9 mouse cellular contexts compared by ENCODE assay signal in genomic region chr12:11437907-11438447, GRCm38 (mm10). TPM values are rescaled to one million over a fixed set of nuclear protein-coding genes. Genes with fewer than 3 reads are reported as not detected.
A peak's percentile ranks its signal among the peaks of the same experiment; 100 is the strongest.
DNase-seq lines count a peak whose midpoint lies in the region; ATAC-seq and TF ChIP-seq lines count a peak whose summit lies in the region.
"Had no signal": no experiment of that assay in that cellular context is flagged by ENCODE, and none has a peak within 500 bp of the region (broad histone marks: within the 10 kb centered on the region; RNA-seq: fewer than 3 reads in every experiment).

No protein-coding gene starts in this region.

- TF ChIP-seq EP300 in stomach, postnatal 0 days (optimal IDR thresholded peaks at IDR 0.05): no peak

- no peak for DNase-seq in left cerebral cortex, adult 2 months (ENCODE audit: extremely low spot score in 1 of 2, low spot score in 2 of 2)
- no peak for DNase-seq in left cerebral cortex, postnatal 4 days
- DNase-seq in brain, embryonic 14.5 days (ENCODE audit: low read depth): peak; percentile 17
- peak; percentile 26 for DNase-seq in limb, embryonic 11.5 days (ENCODE audit: low spot score)
- peak; percentile 14 for DNase-seq in stomach, postnatal 0 days (ENCODE audit: low spot score)
- no peak for DNase-seq in left cerebral cortex, adult 11 months (ENCODE audit: low spot score)
- DNase-seq in layer of hippocampus, adult 9-10 months (ENCODE audit: low spot score): no peak

- ATAC-seq in embryonic facial prominence, embryonic 13.5 days (ENCODE audit: insufficient number of reproducible peaks, insufficient read depth, low FRiP score, low TSS enrichment, low read depth): no peak
- ATAC-seq in limb, embryonic 11.5 days (ENCODE audit: insufficient number of reproducible peaks, low FRiP score, low TSS enrichment, low read depth): no peak
- 0 out of 2 replicates have a peak, but pooled peaks have one; percentile 29 for ATAC-seq in stomach, postnatal 0 days (ENCODE audit: low FRiP score, low TSS enrichment)

- H3K27ac ChIP-seq in left cerebral cortex, adult 2 months: no peak overlapping the region
- H3K27ac ChIP-seq in embryonic facial prominence, embryonic 13.5 days: no peak overlapping the region
- H3K27ac ChIP-seq in limb, embryonic 11.5 days (replicated peaks; ENCODE audit: low read depth, low read length): no peak overlapping the region
- H3K27ac ChIP-seq in stomach, postnatal 0 days (replicated peaks): no peak overlapping the region

- peak overlapping the region; percentile 30; the same call in 1 of the 2 replicates for H3K4me3 ChIP-seq in left cerebral cortex, adult 2 months
- H3K4me3 ChIP-seq in embryonic facial prominence, embryonic 13.5 days: peak overlapping the region; percentile 47
- peak overlapping the region; percentile 7; the same call in 1 of the 2 replicates for H3K4me3 ChIP-seq in limb, embryonic 11.5 days (ENCODE audit: low read depth, low read length)
- H3K4me3 ChIP-seq in stomach, postnatal 0 days (ENCODE audit: low read depth, low read length): peak overlapping the region; percentile 26

- no peak for TF ChIP-seq CTCF in left cerebral cortex, adult 2 months (IDR thresholded peaks at IDR 0.05)
- no peak for TF ChIP-seq CTCF in brain, embryonic 14.5 days (IDR thresholded peaks at IDR 0.05; ENCODE audit: borderline replicate concordance, extremely low read depth, insufficient read depth, insufficient read length)
- TF ChIP-seq CTCF in stomach, postnatal 0 days (IDR thresholded peaks at IDR 0.05; ENCODE audit: low read depth): no peak

- H3K9me3 ChIP-seq in embryonic facial prominence, embryonic 13.5 days: peaks cover 1% of the 10 kb centered on the region; the same call in 1 of the 2 replicates
- H3K9me3 ChIP-seq in limb, embryonic 11.5 days (ENCODE audit: control insufficient read depth, low read length): no peaks in the 10 kb centered on the region
- no peaks in the 10 kb centered on the region for H3K9me3 ChIP-seq in stomach, postnatal 0 days (ENCODE audit: control insufficient read depth, low read length)

- H3K36me3 ChIP-seq in embryonic facial prominence, embryonic 13.5 days: no peaks in the 10 kb centered on the region
- no peaks in the 10 kb centered on the region for H3K36me3 ChIP-seq in limb, embryonic 11.5 days (ENCODE audit: control insufficient read depth, insufficient read depth, low read length)
- no peaks in the 10 kb centered on the region for H3K36me3 ChIP-seq in stomach, postnatal 0 days (ENCODE audit: control insufficient read depth, insufficient read depth, low read length)

- WGBS in embryonic facial prominence, embryonic 13.5 days: 16% methylated on average over 23 of the region's 23 CpGs
- WGBS in limb, embryonic 11.5 days: 22% methylated on average over 23 of the region's 23 CpGs
- 39% methylated on average over 22 of the region's 23 CpGs for WGBS in stomach, postnatal 0 days

- H3K4me2 ChIP-seq in embryonic facial prominence, embryonic 13.5 days: peak overlapping the region; percentile 74
- peak overlapping the region; percentile 32; the same call in 1 of the 2 replicates for H3K4me2 ChIP-seq in limb, embryonic 11.5 days (ENCODE audit: low read depth, severe bottlenecking)
- peak overlapping the region; percentile 58 for H3K4me2 ChIP-seq in stomach, postnatal 0 days (replicated peaks; ENCODE audit: low read depth)

- TF ChIP-seq POLR2A in brain, embryonic 14.5 days (IDR thresholded peaks at IDR 0.05; ENCODE audit: borderline replicate concordance, extremely low read depth, insufficient read depth, insufficient read length, poor library complexity, severe bottlenecking): no peak

- intact Hi-C loops in left cerebral cortex, adult 2 months (cut with DNase I): loop anchor here (2.0 to 10.0 kb wide), 4 partner anchors 19 to 709 kb away; partner anchors contain the start of gene Rad51ap2
- intact Hi-C loops in left cerebral cortex, postnatal 4 days (cut with DNase I): loop anchor here (10.0 kb wide), 2 partner anchors 93 to 707 kb away; no protein-coding TSS in a partner anchor

- H3K4me1 ChIP-seq in embryonic facial prominence, embryonic 13.5 days: peaks cover 24% of the 10 kb centered on the region
- H3K4me1 ChIP-seq in limb, embryonic 11.5 days (ENCODE audit: control insufficient read depth, insufficient read depth, low read length): peaks cover 8% of the 10 kb centered on the region; the same call in 1 of the 2 replicates
- no peaks in the 10 kb centered on the region for H3K4me1 ChIP-seq in stomach, postnatal 0 days (replicated peaks; ENCODE audit: control insufficient read depth, insufficient read depth)

- peaks cover 38% of the 10 kb centered on the region for H3K27me3 ChIP-seq in embryonic facial prominence, embryonic 13.5 days
- H3K27me3 ChIP-seq in limb, embryonic 11.5 days (ENCODE audit: control insufficient read depth, insufficient read depth, low read length): no peaks in the 10 kb centered on the region; the same call in 1 of the 2 replicates
- H3K27me3 ChIP-seq in stomach, postnatal 0 days (ENCODE audit: control insufficient read depth, insufficient read depth, low read length): no peaks in the 10 kb centered on the region

- H3K9ac ChIP-seq in embryonic facial prominence, embryonic 13.5 days: peak overlapping the region; percentile 59
- H3K9ac ChIP-seq in limb, embryonic 11.5 days (ENCODE audit: low read length): no peak overlapping the region
- no peak overlapping the region for H3K9ac ChIP-seq in stomach, postnatal 0 days (ENCODE audit: low read length)

RNA-seq across cellular contexts. Expression of gene Vsnl1, which starts 1.6 kb away (rescaled TPM):
- total RNA-seq in left cerebral cortex, adult 2 months (2021): 100 to 1,000 TPM; 637 to 675 TPM
- 100 to 1,000 TPM; 184 to 192 TPM for total RNA-seq in left cerebral cortex, postnatal 4 days (2021)
- polyA plus RNA-seq in brain, embryonic 14.5 days (2012; rRNA removed): 17.8 and 36.7 TPM in 2 replicates
- polyA plus RNA-seq in embryonic facial prominence, embryonic 13.5 days (2015; fragmentation: Nextera tagmentation; extraction: Ambion mirVana): 2.9 and 5.0 TPM in 2 replicates
- 0.28 and 0.67 TPM in 2 replicates for polyA plus RNA-seq in limb, embryonic 11.5 days (2014; fragmentation: Nextera tagmentation; extraction: Ambion mirVana)
- polyA plus RNA-seq in stomach, postnatal 0 days (2015; fragmentation: Nextera tagmentation; extraction: Ambion mirVana): 0.65 and 0.72 TPM in 2 replicates
- polyA plus RNA-seq: spleen, adult 2 months had no signal

RNA-seq across cellular contexts. Expression of gene Rad51ap2, which starts 17.9 kb away (rescaled TPM):
- total RNA-seq in left cerebral cortex, adult 2 months (2021): 1 to 10 TPM; 2.1 to 2.9 TPM
- total RNA-seq in left cerebral cortex, postnatal 4 days (2021): 1 to 10 TPM; 2.0 TPM
- polyA plus RNA-seq in brain, embryonic 14.5 days (2012; rRNA removed): 0.11 and 0.14 TPM in 2 replicates
- 1.1 and 1.4 TPM in 2 replicates for polyA plus RNA-seq in embryonic facial prominence, embryonic 13.5 days (2015; fragmentation: Nextera tagmentation; extraction: Ambion mirVana)
- 0.09 and 0.28 TPM in 2 replicates for polyA plus RNA-seq in limb, embryonic 11.5 days (2014; fragmentation: Nextera tagmentation; extraction: Ambion mirVana)
- polyA plus RNA-seq in stomach, postnatal 0 days (2015; fragmentation: Nextera tagmentation; extraction: Ambion mirVana): 0.33 and 0.38 TPM in 2 replicates
- polyA plus RNA-seq: spleen, adult 2 months had no signal

Comparison
In these comparisons a context has a peak if more than half of its experiments do, and no peak if none do; other contexts are left out.
1. DNase-seq: peak in brain, embryonic 14.5 days (single experiment), limb, embryonic 11.5 days (single experiment) and stomach, postnatal 0 days (single experiment); none in left cerebral cortex, adult 2 months (0 of 2), left cerebral cortex, postnatal 4 days (single experiment), left cerebral cortex, adult 11 months (single experiment) and layer of hippocampus, adult 9-10 months (single experiment).
2. Peak in every context shown above with its lines, with median percentiles within 50 percentile points of each other: H3K4me3 ChIP-seq and H3K4me2 ChIP-seq.